Mouse (Mus musculus): ENCODE measurements around the gene Inafm1. TPM values are rescaled to one million over a fixed set of nuclear protein-coding genes. Genes with fewer than 3 reads are reported as not detected.

The Inafm1 gene
- total and polyA plus RNA-seq, 3 experiments, result 50.7 to 87.6 TPM; not detected in 1

DNA sequence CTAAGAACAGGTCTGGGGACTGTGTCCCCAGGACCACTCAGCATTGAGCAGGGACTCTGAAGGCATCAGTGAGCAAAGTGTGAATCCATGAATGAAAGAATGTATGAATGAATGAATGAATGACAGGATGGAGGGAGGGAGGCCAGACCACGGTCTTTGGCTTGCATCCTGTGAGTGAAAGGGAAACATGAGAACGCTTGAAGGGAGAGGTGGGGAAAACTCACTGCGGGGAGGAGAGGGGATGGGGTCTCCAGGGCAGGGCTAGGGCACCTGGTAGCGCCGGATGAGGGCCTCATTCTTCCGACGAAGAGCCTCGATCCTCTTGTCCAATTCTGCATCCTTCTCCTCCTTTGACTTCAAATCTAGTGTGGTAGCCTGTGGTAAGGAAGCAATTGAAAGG, 10.6 kb upstream of the Inafm1 start:
- Histone ChIP-seq H3K27ac (ENCODE audit: control insufficient read depth, low read depth, low read length) (no peak overlapping the region), H3K4me3 (ENCODE audit: control insufficient read depth in 1 of 2, insufficient read depth in 1 of 2, low read depth in 2 of 2, low read length in 2 of 2) (no peak overlapping the region), H3K36me3 (ENCODE audit: control insufficient read depth in 1 of 2, insufficient read depth in 2 of 2, low read length in 2 of 2) (peaks cover 0 to 6% of the 10 kb centered on the region in 2 experiments; a peak in 3 of 4 replicates), H3K27me3 (ENCODE audit: control insufficient read depth in 1 of 2, insufficient read depth in 2 of 2, low read length in 2 of 2) (no peaks in the 10 kb centered on the region), H3K79me2 (ENCODE audit: control insufficient read depth, insufficient read depth, low read length, poor library complexity) (peaks cover 12% of the 10 kb centered on the region), H3K4me1 (ENCODE audit: control insufficient read depth in 1 of 2, insufficient read depth in 2 of 2, low read length in 2 of 2) (peaks cover 0 to 12% of the 10 kb centered on the region in 2 experiments; a peak in 2 of 4 replicates), H3K9ac (ENCODE audit: control insufficient read depth, low read depth, low read length, poor library complexity, severe bottlenecking) (no peak overlapping the region), H3K9me3 (replicated peaks; ENCODE audit: insufficient read depth, low read length) (no peaks in the 10 kb centered on the region)
- TF ChIP-seq CHD2 (IDR thresholded peaks at IDR 0.05; ENCODE audit: low read length) (no peak), SIN3A (IDR thresholded peaks at IDR 0.05; ENCODE audit: low read length) (no peak), POLR2AphosphoS5 (IDR thresholded peaks at IDR 0.05; ENCODE audit: borderline replicate concordance, low read depth, low read length) (no peak), TBP (IDR thresholded peaks at IDR 0.05; ENCODE audit: low read depth, low read length) (no peak), GATA1 (IDR thresholded peaks at IDR 0.05; ENCODE audit: low read depth, low read length) (no peak), USF1 (IDR thresholded peaks at IDR 0.05; ENCODE audit: low read depth, low read length) (no peak), POLR2AphosphoS2 (IDR thresholded peaks at IDR 0.05; ENCODE audit: low read length) (no peak), MAFK (IDR thresholded peaks at IDR 0.05; ENCODE audit: borderline replicate concordance, low read depth, low read length) (no peak), MEF2A (IDR thresholded peaks at IDR 0.05; ENCODE audit: extremely low read depth, insufficient replicate concordance, low read depth, low read length, poor library complexity, severe bottlenecking) (no peak), RCOR1 (IDR thresholded peaks at IDR 0.05; ENCODE audit: low read depth, low read length) (no peak), EP300 (IDR thresholded peaks at IDR 0.05; ENCODE audit: low read depth in 1 of 2, low read length in 2 of 2) (no peak), UBTF (IDR thresholded peaks at IDR 0.05; ENCODE audit: borderline replicate concordance, insufficient read depth, low read depth, low read length) (no peak), MAZ (IDR thresholded peaks at IDR 0.05; ENCODE audit: low read depth, low read length) (no peak)
- no peak for DNase-seq (ENCODE audit: low read depth, low spot score)

DNA sequence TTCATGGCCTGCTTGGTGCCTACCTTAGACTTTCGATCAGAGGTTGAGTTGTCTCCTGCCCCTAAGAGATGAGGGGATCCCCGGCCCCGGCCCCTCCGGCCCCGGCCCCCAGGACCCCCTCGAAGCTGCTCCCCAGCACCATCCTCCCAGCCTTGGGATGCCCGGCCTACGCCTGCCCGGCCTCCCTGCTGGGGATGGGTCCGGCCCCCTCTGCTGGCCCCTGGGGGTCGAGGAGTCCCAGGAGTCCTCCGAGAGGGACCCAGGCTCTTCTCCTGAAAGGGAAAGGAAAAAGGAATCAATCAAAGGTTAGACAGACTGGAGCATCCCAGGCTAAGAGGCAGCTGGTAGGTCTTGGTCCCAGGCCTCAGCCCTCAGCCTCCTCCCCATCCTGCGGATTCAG, 8.9 kb upstream of the Inafm1 start:
- Histone ChIP-seq H3K27me3 (ENCODE audit: control insufficient read depth in 1 of 2, insufficient read depth in 2 of 2, low read length in 2 of 2) (no peaks in the 10 kb centered on the region), H3K79me2 (ENCODE audit: control insufficient read depth, insufficient read depth, low read length, poor library complexity) (peaks cover 12% of the 10 kb centered on the region), H3K9me3 (replicated peaks; ENCODE audit: insufficient read depth, low read length) (no peaks in the 10 kb centered on the region), H3K4me1 (ENCODE audit: control insufficient read depth in 1 of 2, insufficient read depth in 2 of 2, low read length in 2 of 2) (peaks cover 0 to 12% of the 10 kb centered on the region in 2 experiments; a peak in 2 of 4 replicates), H3K9ac (ENCODE audit: control insufficient read depth, low read depth, low read length, poor library complexity, severe bottlenecking) (no peak overlapping the region), H3K27ac (ENCODE audit: control insufficient read depth, low read depth, low read length) (no peak overlapping the region), H3K4me3 (ENCODE audit: control insufficient read depth in 1 of 2, insufficient read depth in 1 of 2, low read depth in 2 of 2, low read length in 2 of 2) (no peak overlapping the region), H3K36me3 (ENCODE audit: control insufficient read depth in 1 of 2, insufficient read depth in 2 of 2, low read length in 2 of 2) (peaks cover 0 to 6% of the 10 kb centered on the region in 2 experiments; a peak in 3 of 4 replicates)
- DNase-seq (ENCODE audit: low read depth, low spot score), result no peak
- no peak for TF ChIP-seq ZKSCAN1 (IDR thresholded peaks at IDR 0.05; ENCODE audit: low read depth, low read length)
- no peak for TF ChIP-seq ZC3H11A (IDR thresholded peaks at IDR 0.05; ENCODE audit: low read depth, low read length)
- TF ChIP-seq ZMIZ1 (IDR thresholded peaks at IDR 0.05; ENCODE audit: low read depth, low read length), result no peak
- TF ChIP-seq NELFE (IDR thresholded peaks at IDR 0.05; ENCODE audit: low read depth, low read length), result no peak
- TF ChIP-seq ZNF384 (IDR thresholded peaks at IDR 0.05; ENCODE audit: low read depth, low read length), result no peak
- no peak for TF ChIP-seq UBTF (IDR thresholded peaks at IDR 0.05; ENCODE audit: borderline replicate concordance, insufficient read depth, low read depth, low read length)
- TF ChIP-seq MYB (IDR thresholded peaks at IDR 0.05; ENCODE audit: low read depth, low read length), result no peak
- TF ChIP-seq SMC3 (IDR thresholded peaks at IDR 0.05; ENCODE audit: low read depth, low read length), result no peak
- no peak for TF ChIP-seq E2F4 (IDR thresholded peaks at IDR 0.05; ENCODE audit: borderline replicate concordance, low read depth, low read length)
- no peak for TF ChIP-seq BHLHE40 (IDR thresholded peaks at IDR 0.05; ENCODE audit: borderline replicate concordance, low read depth, low read length)

All from MEL (cell line).